Mouse (Mus musculus) colon, adult 2 months (tissue): ENCODE data around the gene Cyp2c37. TPM values are rescaled to one million over a fixed set of nuclear protein-coding genes. Genes with fewer than 3 reads are reported as not detected.

Source experiments
- polyA plus RNA-seq: library from polyadenylated mRNA; depleted of rRNA; stranded (reverse); fragments of >200 nt; gene quantifications from 2 replicates; pipeline ENCODE4 v1.2.3, GENCODE M21; 2012; rRNA removed

The Cyp2c37 gene
- polyA plus RNA-seq: not detected in 2 replicates

DNA sequence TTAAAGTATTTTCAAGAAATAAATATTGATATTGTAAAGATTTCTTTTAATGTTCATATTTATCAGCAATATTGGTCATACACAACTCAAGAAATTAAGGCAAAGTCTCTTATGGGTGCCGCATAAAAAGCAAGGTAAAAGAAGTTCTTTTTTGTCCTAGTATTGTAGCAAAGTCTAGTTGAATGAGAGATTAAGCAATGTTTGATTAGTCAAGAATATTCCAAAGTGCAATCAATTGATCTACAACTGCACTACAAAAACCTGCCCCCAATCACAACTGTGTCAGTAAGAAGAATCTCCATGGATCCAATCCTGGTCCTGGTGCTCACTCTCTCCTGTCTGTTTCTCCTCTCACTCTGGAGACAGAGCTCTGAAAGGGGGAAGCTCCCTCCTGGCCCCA is at the start of gene Cyp2c37:
Gene Cyp2c37 (plus strand): TSS at position 285 of the 400 bp plus-strand sequence.

Other genes with a start within 250 kb of the Cyp2c37 start
- 0.19 and 0.23 TPM in 2 replicates for gene Cyp2c40, start 179.6 kb upstream of the Cyp2c37 start, polyA plus RNA-seq
- gene Cyp2c69, start 105.6 kb upstream of the Cyp2c37 start, polyA plus RNA-seq: 1.0 and 2.6 TPM in 2 replicates
- gene Cyp2c54, start 81.4 kb downstream of the Cyp2c37 start, polyA plus RNA-seq: not detected in 2 replicates
- gene Cyp2c50, start 97.3 kb downstream of the Cyp2c37 start, polyA plus RNA-seq: not detected in 2 replicates
- gene Cyp2c70, start 194.9 kb downstream of the Cyp2c37 start, polyA plus RNA-seq: not detected in 2 replicates